Comparison of ENCODE assay signal across 31 mouse cellular contexts in the genomic region with DNA sequence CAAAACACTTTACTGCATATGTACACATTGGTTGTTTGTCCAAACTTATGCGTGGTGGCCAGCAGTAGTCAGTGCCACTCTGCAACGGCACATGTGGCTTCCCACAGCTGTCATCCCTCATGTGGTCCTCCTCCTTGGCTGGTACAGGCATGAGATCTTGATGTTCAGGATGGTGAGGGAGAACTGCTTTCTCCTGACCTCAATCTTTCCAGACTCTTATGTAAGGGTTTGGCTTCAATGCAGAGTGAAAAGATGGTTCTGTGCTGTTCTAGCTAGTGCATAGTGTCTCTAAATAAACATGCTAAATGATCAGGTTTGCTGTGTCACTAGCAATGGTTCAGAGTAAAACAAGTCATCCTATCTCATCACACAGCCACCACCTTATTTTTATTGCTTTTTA. TPM values are rescaled to one million over a fixed set of nuclear protein-coding genes. Genes with fewer than 3 reads are reported as not detected.
DNase-seq lines count a peak whose midpoint lies in the region; TF ChIP-seq lines count a peak whose summit lies in the region.
"Had no signal": no experiment of that assay in that cellular context is flagged by ENCODE, and none has a peak within 500 bp of the region (broad histone marks: within the 10 kb centered on the region; RNA-seq: fewer than 3 reads in every experiment).

No protein-coding gene starts in this region.

- no peaks in the 10 kb centered on the region for H3K27me3 ChIP-seq in cerebellum, adult 2 months (ENCODE audit: control insufficient read depth, insufficient read depth, low read length)
- H3K27me3 ChIP-seq: CH12.LX; embryonic facial prominence, embryonic 13.5 days; forebrain, embryonic 12.5 days; forebrain, embryonic 15.5 days; heart, embryonic 13.5 days had no signal

- DNase-seq in cerebellum, adult 2 months, result peak; percentile 32 to 57
- DNase-seq in cerebellum, postnatal 10 days, result no peak
- peak; percentile 57 for DNase-seq in heart, adult 11 months
- DNase-seq in heart, adult 9 months (ENCODE audit: low spot score in 2 of 2), result no peak
- no peak for DNase-seq in left cerebral cortex, adult 2 months (ENCODE audit: extremely low spot score in 1 of 2, low spot score in 2 of 2)
- DNase-seq in left cerebral cortex, adult 18-20 months (ENCODE audit: low spot score in 2 of 2), result no peak
- peak; percentile 40 for DNase-seq in right cerebral cortex, adult 18-20 months
- DNase-seq in right cerebral cortex, adult 2 months (ENCODE audit: low spot score in 2 of 2), result no peak
- DNase-seq: adrenal gland, adult 2 months; adrenal gland, postnatal 14 days; B cell, adult 2 months; cerebellum, adult 8-10 months; cerebellum, postnatal 36 days; embryo, embryonic 11 days; gastrocnemius, adult 2 months; gastrocnemius, postnatal 14 days; heart, adult 18-20 months; heart, postnatal 14 days; heart, postnatal 4 days had no signal

- intact Hi-C loops in left cerebral cortex, adult 2 months (cut with DNase I), result loop anchor here (5.0 to 10.0 kb wide), 2 partner anchors 125 to 302 kb away; no protein-coding TSS in a partner anchor

- TF ChIP-seq POLR2A in cerebellum, adult 2 months (IDR thresholded peaks at IDR 0.05; ENCODE audit: borderline replicate concordance, insufficient read depth, low read length), result no peak

- H3K4me3 ChIP-seq in cerebellum, adult 2 months (replicated peaks; ENCODE audit: insufficient read depth, low read depth, low read length), result no peak overlapping the region
- H3K4me3 ChIP-seq in left cerebral cortex, adult 2 months, result no peak overlapping the region
- H3K4me3 ChIP-seq: embryonic facial prominence, embryonic 10.5 days; embryonic facial prominence, embryonic 13.5 days; erythroblast, embryonic 14.5 days; forebrain, embryonic 12.5 days; forebrain, embryonic 15.5 days; gastrocnemius, adult 2 months; heart, embryonic 10.5 days; heart, embryonic 13.5 days had no signal

- no peak overlapping the region for H3K27ac ChIP-seq in cerebellum, adult 2 months (ENCODE audit: insufficient read depth, low read length)
- H3K27ac ChIP-seq in left cerebral cortex, adult 2 months, result peak overlapping the region; percentile 56
- H3K27ac ChIP-seq: embryonic facial prominence, embryonic 10.5 days; embryonic facial prominence, embryonic 13.5 days; forebrain, embryonic 12.5 days; forebrain, embryonic 15.5 days; gastrocnemius, adult 2 months; heart, embryonic 10.5 days; heart, embryonic 13.5 days; hindbrain, embryonic 14.5 days; hindbrain, postnatal 0 days had no signal

- no peak for TF ChIP-seq CTCF in cerebellum, adult 2 months (IDR thresholded peaks at IDR 0.05; ENCODE audit: borderline replicate concordance, insufficient read depth, low read depth, low read length)
- TF ChIP-seq CTCF in left cerebral cortex, adult 2 months (IDR thresholded peaks at IDR 0.05), result no peak

- peaks cover 5% of the 10 kb centered on the region for H3K4me1 ChIP-seq in cerebellum, adult 2 months (ENCODE audit: control insufficient read depth, insufficient read depth, low read length)
- H3K4me1 ChIP-seq: embryonic facial prominence, embryonic 10.5 days; embryonic facial prominence, embryonic 13.5 days; forebrain, embryonic 12.5 days; heart, embryonic 10.5 days had no signal

- 70% methylated on average over 2 of the region's 2 CpGs for WGBS in cerebellum, adult 2 months

RNA-seq across cellular contexts. Expression of a gene that starts 17.3 kb away (rescaled TPM):
- 128 and 146 TPM in 2 replicates for polyA plus RNA-seq in cerebellum, adult 2 months (2012; rRNA removed)
- 100 to 1,000 TPM; 108 to 141 TPM for total RNA-seq in left cerebral cortex, adult 2 months (2021)
- 100 to 1,000 TPM; 104 to 117 TPM for total RNA-seq in left cerebral cortex, adult 18-20 months (2021)
- total RNA-seq: CH12.LX, G1E had no signal
- polyA plus RNA-seq: erythroblast, embryonic 14.5 days; G1E; inflammation-experienced regulatory T-cells, adult 6 months had no signal

Comparison
In these comparisons a context has a peak if more than half of its experiments do, and no peak if none do; other contexts are left out.
1. DNase-seq: peak in cerebellum, adult 2 months (2 of 2), heart, adult 11 months (single experiment) and right cerebral cortex, adult 18-20 months (single experiment); none in cerebellum, postnatal 10 days (0 of 2), heart, adult 9 months (0 of 2), left cerebral cortex, adult 2 months (0 of 2), left cerebral cortex, adult 18-20 months (0 of 2) and right cerebral cortex, adult 2 months (0 of 2).